Mouse (Mus musculus): ENCODE results near the gene Mgat5.
A peak's percentile ranks its signal among the peaks of the same experiment; 100 is the strongest.

Gene Mgat5

GRCm38 (mm10) chr1:127307361-127307760, 102.5 kb downstream of the Mgat5 start:
- DNase-seq (ENCODE audit: low read depth) = no peak

GRCm38 (mm10) chr1:127308207-127308725, 103.5 kb downstream of the Mgat5 start:
- no peak for DNase-seq (ENCODE audit: low read depth)

DNA sequence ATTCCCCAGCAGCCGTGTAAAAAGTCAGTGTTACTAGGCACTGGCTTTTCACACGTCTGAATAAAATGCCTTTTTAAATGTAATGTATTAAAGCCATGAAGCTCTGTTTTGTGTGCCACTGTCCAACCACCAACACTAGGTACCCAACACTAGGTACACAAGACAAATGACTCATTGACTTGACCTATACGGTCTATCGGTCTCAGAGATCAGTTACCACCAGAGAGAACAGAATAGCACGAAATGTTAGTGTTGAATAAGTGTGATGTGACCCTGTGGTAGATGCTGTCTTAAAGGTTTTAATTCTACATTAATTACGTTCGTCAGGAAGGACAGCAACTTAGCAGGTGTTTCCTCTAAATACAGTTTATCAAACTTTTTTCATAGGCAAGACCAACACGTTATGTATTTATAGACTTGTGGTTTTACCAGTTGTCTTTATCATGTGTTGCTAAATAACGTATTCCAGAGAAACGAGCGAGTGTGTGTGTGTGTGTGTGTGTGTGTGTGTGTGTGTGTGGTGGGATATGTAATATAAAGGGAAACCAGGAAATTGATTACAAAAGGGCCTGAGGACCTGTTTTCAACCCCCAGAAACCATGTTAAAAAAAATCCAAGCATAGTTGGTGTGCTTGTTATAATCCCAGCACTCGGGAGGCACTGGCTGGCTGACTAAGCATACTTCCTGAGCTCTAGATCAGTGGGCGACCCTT, 104.3 kb downstream of the Mgat5 start:
- no peak for DNase-seq (ENCODE audit: low read depth)

GRCm38 (mm10) chr1:127310011-127310410, 105.2 kb downstream of the Mgat5 start:
- no peak for DNase-seq (ENCODE audit: low read depth)

- DNase-seq (ENCODE audit: low read depth) = no peak
Measured at GRCm38 (mm10) chr1:127310703-127311102, 105.9 kb downstream of the Mgat5 start.

GRCm38 (mm10) chr1:127313652-127314350, 109.0 kb downstream of the Mgat5 start:
- no peak for DNase-seq (ENCODE audit: low read depth)

DNA sequence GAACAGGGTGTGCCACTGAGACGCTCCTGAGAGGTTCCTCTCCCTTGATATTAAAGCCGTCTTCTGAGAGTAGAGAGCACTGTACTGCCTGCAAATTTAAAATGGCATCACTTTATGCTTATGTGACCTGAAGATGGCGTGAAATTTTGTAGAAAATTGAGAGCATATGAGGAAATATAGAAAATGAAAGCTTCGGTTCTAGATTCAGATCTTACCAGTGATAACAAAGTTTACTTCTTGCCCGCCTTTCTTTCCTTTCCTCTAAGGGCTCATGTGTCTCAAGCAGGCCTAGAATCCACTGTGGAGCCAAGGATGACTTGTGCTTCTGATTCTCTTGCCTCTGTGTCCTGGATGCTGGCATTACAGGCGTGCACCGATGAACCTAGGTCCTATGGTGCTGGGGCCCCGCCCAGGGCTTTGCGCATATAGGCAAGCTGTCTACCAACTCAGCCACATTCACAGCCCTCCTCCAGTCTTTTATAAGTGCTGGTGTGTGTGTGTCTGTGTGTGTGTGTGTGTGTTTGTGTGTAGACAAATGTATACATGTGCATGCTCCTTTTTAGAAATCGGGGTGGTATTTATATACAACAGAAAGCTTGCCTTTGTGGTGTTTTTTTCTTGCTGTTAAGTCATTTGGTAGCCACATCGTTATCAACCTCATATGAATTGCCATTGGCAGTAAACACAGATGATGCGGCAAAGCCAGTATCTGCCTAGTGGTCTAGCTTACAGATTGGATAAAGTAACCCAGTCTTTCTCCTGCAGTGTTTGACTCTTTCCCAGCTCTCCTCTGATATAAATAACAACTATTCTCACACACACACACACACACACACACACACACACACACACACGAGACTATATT, 111.2 kb downstream of the Mgat5 start:
- DNase-seq (ENCODE audit: low read depth) = no peak

DNA sequence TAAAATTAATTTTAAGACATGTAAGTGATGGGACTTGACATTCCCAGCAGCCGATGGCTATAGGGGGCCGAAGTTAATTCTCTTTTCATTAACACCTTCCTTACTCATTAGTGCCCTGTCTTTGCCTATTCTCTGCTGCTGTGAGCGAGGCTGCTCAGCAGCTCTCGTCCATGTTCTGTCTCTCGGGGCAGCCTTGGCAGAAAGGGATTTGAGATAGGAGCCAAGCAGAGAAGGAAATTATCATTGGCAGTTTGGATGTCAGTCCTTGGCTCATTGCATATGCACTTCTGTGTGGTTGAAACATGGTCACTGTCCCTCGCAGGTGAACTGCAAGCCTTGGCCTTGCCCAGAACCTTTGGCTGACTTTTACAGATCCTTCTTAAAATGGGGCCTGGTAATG, 111.8 kb downstream of the Mgat5 start:
- DNase-seq (ENCODE audit: low read depth) = no peak

DNA sequence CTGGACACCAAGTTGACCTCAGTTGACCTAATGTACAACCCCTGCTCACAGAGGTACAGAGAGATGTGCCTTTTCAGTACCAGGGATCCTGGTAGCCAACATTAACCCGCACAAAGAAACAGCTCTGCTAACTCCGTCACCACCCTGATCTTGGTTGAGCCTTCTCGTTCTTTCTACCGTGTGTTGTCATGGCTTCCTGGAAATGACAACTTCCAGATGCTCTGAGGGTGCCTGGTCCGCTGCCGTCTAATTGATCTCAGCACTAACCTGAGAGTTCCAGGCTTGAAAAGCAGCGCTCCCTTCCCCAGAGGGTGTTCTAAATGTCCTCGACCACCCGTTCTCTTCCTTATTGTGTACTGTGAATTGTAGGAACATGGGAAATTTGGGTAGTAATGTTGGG, 112.7 kb downstream of the Mgat5 start:
- DNase-seq (ENCODE audit: low read depth) = no peak

DNA sequence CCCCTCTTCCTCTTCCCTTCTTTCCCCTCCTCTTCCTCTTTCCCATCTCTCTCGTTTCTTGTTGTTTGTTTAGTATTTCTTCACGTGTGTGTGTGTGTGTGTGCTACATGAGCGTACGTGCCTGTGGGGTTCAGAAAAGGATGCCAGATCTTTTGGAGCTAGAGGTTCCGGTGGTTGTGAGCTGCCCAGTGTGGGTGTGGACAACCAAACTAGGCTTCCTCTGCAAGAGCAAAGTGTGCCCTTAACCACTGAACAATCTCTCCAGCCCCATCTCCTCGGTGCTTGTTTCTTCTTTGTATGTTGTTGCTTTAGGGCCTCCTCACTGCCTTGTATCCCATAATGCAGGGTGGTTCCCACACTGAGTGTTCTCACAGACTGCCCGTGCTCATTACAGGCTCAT, 113.7 kb downstream of the Mgat5 start:
- no peak for DNase-seq (ENCODE audit: low read depth)

DNA sequence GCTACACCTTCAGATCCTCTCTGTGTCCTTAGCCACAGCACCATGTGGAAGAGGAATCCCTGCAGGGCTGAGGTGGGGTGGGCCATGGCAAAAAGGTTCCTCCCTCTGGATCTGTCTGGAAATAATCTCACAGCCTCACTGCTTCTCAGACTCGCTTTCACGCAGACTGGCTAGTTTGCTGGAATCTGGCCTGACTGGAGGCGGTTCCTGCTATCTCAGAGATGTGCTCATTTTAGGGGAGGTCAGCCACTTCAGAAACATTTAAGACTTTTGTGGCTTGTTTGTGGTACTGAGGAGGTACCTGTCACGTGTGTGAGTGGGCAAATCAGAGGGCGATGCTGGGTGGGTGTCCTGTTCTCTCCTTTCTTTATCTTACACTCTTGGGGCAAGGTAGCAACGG, 115.0 kb downstream of the Mgat5 start:
- DNase-seq (ENCODE audit: low read depth) = peak; percentile 41

DNA sequence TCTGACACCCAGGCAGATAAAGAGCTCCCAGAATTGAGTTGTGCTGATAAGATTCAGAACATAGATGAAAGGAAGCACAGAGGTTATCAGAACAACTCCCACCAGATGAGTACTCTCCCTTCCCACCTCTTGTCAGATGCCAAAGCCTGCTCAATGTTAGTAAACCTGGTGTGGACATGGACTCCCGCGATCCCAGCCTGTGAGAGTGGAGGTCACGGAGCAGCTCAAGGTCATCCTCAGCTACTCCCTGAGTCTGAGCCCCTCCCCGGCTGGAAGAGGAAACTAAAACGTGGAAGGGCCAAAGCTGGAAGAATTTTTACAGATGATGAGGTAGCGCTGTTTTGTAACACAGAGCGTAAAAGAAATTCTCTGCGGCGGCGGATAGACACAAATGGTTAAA, 116.1 kb downstream of the Mgat5 start:
- no peak for DNase-seq (ENCODE audit: low read depth)

DNA sequence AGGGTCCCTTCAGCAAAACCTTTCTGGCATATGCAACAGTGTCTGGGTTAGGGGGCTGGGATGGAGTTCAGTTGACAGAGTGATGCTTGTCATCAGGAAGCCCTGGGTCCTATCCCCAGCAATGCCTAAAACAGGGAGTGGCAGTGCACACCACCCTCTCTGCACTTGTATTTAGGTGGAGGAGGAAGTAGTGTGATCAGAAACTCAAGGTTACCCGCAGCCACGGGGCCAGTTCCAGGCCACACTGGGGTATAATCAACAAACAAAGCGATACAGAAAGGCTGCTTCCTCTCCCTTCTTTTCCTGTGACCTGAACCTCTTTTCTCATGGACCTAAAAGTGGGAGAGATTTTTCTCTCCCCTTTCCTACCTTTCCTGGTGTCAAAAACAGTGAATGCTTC, 116.8 kb downstream of the Mgat5 start:
- DNase-seq (ENCODE audit: low read depth) = peak; percentile 42

GRCm38 (mm10) chr1:127322169-127322805, 117.5 kb downstream of the Mgat5 start:
- peak; percentile 84 for DNase-seq (ENCODE audit: low read depth)

DNA sequence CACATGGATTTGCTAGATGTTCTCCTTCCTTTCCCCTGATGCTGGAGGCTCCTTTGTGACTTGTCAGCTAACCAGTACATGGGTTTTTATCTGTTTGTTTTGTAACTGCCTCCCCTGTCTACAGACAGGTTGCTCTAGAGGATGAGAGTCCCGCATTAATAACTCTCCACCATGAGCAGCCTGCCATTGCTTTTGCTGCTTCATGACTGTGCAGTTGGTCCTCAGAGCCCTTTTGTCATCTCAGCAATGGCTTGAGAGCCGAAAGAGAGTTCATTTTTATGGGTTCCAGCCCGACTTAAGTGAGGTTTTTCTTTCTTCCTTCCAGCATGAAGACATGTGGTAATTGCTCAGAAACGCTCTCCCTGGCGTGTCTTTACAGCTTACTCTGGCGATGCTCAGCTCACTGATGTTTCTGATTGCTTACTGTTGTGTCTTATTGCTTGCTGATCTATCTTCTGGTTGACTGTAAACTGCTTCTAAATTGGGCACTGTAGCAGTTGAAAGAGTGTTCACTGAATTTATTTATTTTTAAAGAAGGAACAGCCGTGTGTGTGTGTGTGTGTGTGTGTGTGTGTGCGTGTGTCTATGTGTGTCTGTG, 120.9 kb downstream of the Mgat5 start:
- no peak for DNase-seq (ENCODE audit: low read depth)

DNA sequence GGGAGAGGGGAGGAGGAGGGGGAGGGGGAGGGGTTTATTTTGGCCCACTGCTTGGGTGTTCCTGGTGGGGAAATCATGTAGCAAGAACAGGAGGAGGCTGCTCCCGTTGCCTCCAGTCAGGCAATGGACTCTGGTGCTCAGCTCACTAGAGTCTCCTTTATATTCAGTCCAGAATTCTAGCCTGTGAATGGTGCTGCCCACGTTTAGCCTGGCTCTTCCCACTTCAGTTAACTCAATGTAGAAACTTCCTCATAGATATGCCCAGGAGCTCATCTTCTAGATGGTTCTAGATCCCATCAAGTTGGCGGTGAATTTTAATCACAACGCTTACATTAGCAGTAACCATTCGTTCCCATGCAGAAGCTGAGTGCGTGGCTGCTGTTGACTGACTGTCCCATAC, 123.0 kb downstream of the Mgat5 start:
- DNase-seq (ENCODE audit: low read depth) = no peak

DNA sequence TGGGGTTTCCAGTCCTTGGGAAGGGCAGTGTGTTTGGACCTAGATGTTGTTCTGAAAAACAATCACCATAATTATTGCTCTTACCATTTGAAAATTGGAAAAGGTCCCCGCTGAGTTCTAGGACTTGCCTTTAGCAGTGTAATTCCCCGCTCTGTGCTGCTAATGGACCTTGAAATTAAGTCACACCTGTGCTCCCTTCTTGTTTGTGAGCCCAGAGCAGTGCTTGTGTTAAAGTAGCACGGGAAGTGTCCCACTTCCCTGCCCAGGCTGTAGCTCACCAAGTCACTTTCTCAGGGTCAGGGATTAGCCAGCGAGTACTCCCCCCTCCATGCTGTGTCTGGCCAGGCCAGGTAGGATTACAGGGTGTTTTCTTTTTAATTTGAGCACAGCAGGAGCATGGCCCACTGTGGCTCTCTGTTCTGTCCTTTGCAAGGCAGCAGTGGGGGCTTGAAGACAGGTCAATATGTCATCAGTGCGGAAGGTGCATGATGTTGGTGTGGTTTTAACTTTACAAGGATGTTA, 123.6 kb downstream of the Mgat5 start:
- DNase-seq (ENCODE audit: low read depth) = no peak

DNA sequence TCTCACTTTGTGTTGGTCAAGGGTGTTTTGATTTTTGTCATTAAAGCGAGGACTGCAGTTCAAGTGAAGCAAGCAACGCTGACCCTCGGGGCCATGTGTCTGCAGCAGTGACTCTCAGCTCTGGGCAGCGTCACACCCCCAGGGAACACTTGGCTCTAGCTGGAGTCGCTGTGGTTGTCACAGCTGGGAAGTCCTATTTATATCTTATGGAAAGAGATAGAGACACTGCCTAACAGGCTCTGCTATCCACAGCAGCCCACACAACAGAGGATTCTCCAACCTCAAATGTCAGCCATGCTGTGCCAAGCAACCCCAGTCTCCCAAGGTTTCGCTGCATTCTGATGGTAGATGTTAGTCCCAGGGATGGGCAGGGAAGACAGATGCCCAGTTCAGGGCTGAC, 125.0 kb downstream of the Mgat5 start:
- DNase-seq (ENCODE audit: low read depth) = no peak

DNA sequence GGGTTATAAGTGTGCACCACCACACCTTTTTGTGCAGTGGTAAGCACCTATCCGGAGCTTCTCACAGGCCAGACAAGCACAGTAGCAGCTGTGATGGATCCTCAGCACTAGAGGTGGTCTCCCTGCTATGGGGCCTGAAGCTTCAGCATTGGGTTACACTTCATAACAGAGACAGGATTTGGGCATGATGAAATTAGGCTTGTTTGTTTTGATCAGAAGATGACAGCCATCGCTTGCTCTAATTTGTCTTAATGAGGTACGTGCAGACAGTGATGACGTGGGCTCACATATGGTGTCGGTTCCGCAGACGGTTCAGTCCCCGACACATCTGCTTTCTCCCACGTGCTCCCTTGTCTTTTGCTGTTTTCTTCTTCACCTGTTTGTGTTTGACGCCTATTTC, 132.9 kb downstream of the Mgat5 start:
- no peak for DNase-seq (ENCODE audit: low read depth)

DNA sequence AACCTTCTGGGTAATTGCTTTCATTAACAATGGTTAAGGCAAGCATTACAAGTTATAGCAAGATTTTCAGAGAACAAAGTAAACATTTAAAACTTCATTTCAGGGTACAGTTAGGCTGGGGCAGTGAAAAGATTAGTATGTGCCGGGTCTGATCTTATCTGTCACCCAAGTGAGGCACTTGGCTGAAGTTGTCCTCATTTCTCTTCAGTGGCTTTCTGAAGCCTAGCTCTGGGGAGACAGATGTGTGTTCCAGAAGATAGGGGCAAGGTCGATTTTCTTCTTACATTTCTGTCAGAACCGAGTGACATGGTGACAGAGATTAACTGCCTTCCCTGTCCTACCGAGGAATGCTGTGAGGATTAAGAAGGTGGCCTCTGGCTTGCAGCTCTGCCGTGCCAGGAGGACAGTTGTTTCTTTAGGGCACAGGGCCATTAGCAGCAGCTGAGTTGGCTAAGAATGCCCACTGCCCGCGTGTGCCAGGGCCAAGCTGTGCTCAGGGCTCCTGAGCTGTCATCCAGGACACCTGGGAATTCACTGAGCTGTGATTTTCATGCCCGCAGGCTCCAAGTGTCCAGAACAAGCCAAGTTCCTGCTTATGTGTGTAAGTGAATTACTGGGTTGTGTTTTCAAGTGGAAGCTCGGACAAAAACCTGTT, 134.1 kb downstream of the Mgat5 start:
- DNase-seq (ENCODE audit: low read depth) = no peak

DNA sequence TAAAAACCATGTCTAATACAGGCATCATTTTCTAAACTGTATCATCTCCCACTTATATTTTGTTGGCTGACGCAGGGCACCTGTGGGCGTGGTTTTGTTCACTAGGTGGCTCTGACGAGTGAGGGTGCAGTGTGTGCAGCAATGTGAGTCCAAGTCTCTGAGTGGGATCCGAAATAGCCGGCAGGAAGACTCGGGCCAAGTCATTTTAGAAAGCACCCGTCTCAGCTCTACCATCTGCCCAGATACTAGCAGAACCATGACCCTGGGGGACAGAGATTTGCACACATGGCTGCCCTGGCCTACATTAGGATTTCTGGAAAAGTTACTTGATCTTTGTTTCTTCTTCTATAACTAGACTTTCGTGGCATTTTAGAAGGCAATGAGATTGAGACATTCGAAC, 135.5 kb downstream of the Mgat5 start:
- no peak for DNase-seq (ENCODE audit: low read depth)

Data from naive thymus-derived CD4-positive, alpha-beta T cell, adult 2 months (primary cell).